Mouse (Mus musculus) left cerebral cortex, postnatal 14 days (tissue): Measurements from ENCODE around the gene Hes7. TPM values are rescaled to one million over a fixed set of nuclear protein-coding genes. Genes with fewer than 3 reads are reported as not detected.

Experiments
- DNase-seq, 2 experiments: peaks; one replicate each; pipeline ENCODE4 v3.0.0; 2021 to 2022; ENCODE audit warnings: low spot score in 2 of 2, mixed read lengths in 1 of 2
- intact Hi-C: fragments of 180-260 bp; cut with DNase I; formaldehyde crosslinking; loops from one replicate; pipeline ENCODE4 v1.15.1; 2025
- total RNA-seq, 2 experiments: library from RNA; stranded (reverse); gene quantifications; 2 replicates each; pipeline ENCODE4 v1.2.3; 2021

The Hes7 gene
- total RNA-seq, 2 experiments from 2014 or later = 0.55 to 0.70 TPM

- DNase-seq = peak in 1 of 2 experiments; percentile 95
- intact Hi-C loops = loop anchor here (1.0 kb wide), 1 partner anchor 10 kb away; no protein-coding TSS in a partner anchor
Measured at GRCm38 (mm10) chr11:69110319-69111046, 9.7 kb upstream of the Hes7 start.

- intact Hi-C loops = no loop called here
- no peak for DNase-seq
Measured at GRCm38 (mm10) chr11:69111051-69111810, 9.0 kb upstream of the Hes7 start.

DNA sequence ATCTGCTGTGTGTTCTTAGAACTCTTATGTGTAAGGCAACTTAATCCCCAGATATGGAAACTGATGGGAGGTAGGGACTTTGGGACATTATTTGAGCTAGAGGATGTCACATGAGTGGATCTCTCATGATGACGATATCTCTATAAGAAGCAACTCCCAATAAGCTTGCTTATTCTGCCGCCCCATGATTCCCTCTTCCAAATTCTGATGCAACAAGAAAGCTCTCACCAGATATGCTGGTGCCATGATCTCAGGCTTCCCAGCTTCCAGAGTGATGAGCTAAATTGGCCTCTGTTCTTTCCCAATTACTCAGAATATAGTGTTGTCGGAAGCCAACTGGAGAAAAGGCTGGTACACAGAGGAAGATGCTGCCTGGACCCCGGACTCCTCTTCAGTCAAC is 8.3 kb upstream of the Hes7 start:
- intact Hi-C loops = no loop called here
- no peak for DNase-seq

DNA sequence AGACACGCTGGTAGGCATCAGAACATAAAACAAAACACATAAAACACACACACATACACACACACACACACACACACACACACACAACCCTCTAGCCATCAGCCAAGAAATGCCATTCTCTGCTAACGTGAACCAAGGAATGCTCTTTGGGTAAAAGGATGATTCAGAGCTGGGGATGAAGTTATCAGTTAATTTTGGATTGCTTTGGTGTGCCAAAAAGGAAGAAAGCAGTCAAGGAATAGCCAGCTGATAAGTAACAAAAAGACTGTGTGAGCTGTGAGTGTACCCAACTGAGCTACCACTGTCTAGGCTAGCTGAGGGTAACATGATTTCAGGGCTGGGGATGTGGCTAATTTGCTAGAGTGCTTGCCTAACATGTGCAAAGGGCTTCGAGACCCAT is 6.2 kb upstream of the Hes7 start:
- DNase-seq = no peak
- intact Hi-C loops = no loop called here

DNA sequence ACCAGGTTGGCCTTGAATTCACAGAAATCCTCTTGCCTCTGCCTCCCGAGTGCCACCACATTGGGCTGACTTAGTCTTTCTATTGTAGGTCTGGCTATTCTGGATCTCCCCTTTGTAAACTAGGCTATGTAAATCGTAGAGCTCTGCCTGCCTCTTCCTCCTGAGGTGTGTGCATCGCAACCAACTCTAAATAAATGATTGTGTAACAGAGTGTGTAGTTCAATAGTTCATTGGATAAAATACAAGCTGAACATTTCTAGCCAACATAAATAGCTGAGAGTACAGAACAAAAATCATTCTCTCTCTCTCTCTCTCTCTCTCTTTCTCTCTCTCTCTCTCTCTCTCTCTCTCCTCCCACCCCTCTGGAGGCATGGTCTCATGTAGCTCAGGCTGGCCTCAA is 5.6 kb upstream of the Hes7 start:
- intact Hi-C loops = no loop called here
- DNase-seq = no peak

GRCm38 (mm10) chr11:69116843-69117242 is 3.4 kb upstream of the Hes7 start:
- DNase-seq = no peak
- intact Hi-C loops = no loop called here

DNA sequence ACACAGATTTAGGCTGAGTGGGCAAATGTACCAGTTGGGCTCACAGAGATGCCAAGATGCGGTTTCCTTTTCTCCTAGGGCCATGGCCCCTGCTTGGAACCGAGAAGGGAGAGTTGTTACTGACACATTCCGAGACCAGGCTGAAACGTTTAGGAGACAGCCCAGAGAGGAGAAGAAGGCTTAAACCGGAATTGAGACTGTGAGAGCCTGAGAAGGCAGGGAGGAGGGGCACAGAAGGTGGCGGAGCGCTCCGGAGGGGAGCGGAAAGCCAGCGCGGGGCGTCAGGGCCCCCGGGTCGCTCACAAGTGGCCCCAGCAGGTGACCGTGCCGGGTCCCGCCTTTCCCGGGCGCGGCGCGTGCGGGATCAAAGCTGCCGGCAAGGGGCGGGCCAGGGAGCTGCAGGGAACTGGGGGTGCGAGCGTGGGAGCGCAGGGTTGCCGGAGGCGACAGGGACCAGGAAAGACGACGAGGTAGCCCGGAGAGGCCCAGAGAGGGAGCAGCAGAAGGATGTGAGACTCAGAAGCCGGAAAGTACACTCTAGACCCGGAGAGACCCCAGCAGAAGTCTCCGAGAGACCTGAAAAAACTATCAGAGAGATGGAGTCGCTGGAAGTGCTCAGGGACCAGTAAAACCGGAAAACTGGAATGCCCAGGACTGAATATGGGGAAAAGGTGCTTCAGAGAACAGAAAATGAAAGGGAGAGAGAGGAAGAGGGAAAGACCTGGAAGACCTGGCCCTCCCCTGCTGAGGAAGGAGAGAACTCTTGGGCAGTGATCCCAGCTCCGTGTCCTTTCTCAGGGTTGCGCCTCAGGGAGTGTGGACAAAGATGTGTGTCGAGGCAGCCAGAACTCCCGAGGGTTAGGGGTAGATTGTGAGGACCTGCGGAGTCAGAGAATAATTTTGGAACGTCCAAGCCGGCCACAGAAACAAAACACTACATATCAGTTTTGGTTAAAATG is 2.2 kb upstream of the Hes7 start:
- peak in 1 of 2 experiments; percentile 47 for DNase-seq
- intact Hi-C loops = no loop called here

DNA sequence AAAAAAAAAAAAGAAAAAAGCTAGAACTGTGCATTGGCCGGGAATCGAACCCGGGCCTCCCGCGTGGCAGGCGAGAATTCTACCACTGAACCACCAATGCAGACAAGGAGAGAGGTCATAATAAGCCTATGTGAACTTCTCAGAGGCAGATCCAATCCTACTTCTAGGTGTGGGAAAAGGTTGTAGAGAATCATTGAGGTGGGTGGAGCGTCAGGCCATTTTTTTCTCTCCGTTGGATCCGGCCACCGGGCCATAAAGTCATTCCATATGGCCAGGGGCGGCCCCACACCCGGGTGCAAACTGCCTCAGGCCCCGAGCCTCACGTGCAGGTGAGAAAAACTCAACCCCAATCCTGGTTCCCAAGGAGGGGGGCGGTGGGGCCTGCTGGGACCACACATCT is 1.4 kb upstream of the Hes7 start:
- DNase-seq = peak; percentile 79 to 92
- intact Hi-C loops = no loop called here

DNA sequence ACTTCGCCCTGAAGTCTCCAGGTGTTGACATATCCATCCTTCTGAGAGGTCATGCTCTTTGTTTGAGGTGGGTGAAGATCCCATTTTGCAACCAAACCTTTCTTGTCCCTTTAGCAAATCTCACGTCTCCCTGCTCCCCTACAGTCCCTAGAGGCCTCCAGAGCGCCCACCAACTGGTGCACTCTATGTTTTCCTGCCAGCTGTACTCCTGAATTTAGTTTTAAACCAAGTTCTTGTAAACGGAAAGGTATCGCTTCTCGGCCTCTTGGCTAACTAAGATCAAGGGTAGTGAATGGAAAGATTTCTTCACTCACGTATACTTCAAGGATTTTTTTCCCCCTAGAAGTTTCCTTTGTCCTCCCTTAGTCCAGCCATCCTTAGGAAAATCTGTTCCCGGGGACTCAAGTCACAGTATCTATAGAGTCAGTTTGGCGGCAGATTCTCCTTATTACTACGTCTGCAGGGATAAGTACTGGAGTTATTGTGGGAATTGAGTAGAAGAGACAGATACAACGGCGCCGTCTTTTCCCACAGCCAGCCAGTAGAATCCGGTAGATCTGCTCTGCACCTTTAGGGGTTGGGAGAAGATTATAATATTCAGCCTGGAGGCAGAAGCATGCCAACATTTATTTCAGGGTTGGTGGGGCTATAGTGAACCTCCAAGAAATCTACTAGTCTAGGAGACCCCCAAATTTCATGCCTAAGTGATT is 603 bp upstream of the Hes7 start:
- DNase-seq = no peak
- intact Hi-C loops = loop anchor here (5.0 kb wide), 1 partner anchor 248 kb away; the partner anchor contains the start of gene Chd3

- DNase-seq = no peak
Measured at GRCm38 (mm10) chr11:69121001-69121740, 967 bp downstream of the Hes7 start.

GRCm38 (mm10) chr11:69121741-69122335 is 1.6 kb downstream of the Hes7 start:
- intact Hi-C loops = loop anchor here (5.0 kb wide), 1 partner anchor 245 kb away; the partner anchor contains the start of gene Chd3
- DNase-seq = no peak

More at GRCm38 (mm10) chr11:69121001-69121740, 967 bp downstream of the Hes7 start:
- intact Hi-C loops = loop anchor here (5.0 kb wide), 1 partner anchor 246 kb away; the partner anchor contains the start of gene Chd3

DNA sequence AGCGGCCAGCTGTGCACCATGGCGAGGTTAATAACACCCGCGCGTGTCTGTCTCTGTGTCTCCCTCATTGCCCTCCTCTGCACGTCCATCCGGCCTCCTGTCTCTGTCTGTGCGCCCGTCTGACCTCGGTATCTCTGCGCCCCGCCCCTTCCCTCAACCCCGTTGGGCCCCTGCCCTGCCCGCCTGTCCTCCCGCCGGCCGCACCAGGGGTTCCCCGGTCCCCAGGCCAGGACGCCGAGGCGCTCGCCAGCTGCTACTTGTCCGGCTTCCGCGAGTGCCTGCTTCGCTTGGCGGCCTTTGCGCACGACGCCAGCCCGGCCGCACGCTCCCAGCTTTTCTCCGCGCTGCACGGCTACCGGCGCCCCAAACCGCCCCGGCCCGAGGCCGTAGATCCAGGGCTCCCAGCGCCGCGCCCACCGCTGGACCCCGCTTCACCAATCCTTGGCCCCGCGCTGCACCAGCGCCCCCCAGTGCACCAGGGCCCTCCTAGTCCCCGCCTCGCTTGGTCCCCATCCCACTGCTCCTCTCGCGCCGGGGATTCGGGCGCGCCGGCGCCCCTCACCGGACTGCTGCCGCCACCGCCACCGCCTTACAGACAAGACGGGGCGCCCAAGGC is 2.2 kb downstream of the Hes7 start, which contains the start of gene 9130213A22Rik:
9130213A22Rik (minus strand) TSS at position 254 of the 616 bp plus-strand sequence.
- intact Hi-C loops = loop anchor here (5.0 kb wide), 1 partner anchor 245 kb away; the partner anchor contains the start of gene Chd3
- peak; percentile 84 to 87 for DNase-seq

GRCm38 (mm10) chr11:69123056-69123692 is 3.0 kb downstream of the Hes7 start:
- intact Hi-C loops = loop anchor here (5.0 kb wide), 1 partner anchor 244 kb away; the partner anchor contains the start of gene Chd3

DNA sequence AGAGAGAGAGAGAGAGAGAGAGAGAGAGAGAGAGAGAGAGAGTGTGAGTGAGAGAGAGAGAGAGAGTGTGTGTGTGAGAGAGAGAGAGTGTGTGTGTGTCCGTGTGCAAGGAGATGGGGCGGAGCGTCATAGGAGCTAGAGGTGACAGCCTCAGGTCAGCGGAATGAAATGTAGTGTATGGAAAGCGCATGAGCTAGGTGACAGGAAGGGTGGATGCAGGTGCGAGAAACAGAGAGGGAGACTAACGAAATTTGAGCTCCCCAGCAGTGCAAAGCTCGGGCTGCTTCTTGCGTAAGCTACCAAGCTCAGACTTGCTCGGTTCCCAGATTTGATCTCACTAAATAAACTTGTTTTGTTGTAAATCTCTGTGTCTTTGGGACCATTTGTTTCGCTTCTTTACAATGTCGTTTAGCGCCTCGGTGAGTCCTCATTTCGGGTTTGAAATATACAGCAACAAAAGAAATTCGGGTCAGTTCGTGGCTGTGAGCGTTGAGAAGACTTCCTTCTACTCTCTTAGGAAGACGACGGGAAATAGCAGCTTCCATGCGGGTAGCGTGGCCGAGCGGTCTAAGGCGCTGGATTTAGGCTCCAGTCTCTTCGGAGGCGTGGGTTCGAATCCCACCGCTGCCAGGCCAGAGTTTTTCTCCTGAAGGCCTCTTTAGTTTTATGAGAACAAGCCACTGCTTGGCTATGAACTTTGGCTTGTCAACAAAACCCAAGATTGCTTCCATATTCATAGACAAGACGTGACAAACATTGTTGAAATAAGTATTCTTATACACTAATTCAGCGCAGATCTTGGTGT is 3.7 kb downstream of the Hes7 start:
- DNase-seq = peak; percentile 93 to 96
- intact Hi-C loops = loop anchor here (2.0 to 5.0 kb wide), 2 partner anchors 61 to 243 kb away; partner anchors contain the start of gene Chd3

More at GRCm38 (mm10) chr11:69123056-69123692, 3.0 kb downstream of the Hes7 start:
- peak; percentile 95 to 96 for DNase-seq

DNA sequence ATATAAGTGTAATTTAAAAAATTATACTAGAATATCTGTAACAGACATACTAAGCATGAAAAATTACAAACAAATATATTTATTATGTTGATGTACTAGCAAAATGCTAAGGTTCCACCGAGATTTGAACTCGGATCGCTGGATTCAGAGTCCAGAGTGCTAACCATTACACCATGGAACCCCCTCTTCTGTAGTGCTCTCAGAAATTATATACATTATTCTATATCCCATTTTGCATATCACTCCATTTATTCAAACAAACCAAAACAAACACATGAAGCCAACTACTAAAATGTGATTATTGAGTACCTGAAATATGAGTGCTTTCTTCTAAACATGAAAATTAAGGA is 4.3 kb downstream of the Hes7 start:
- peak; percentile 81 to 84 for DNase-seq
- intact Hi-C loops = loop anchor here (2.0 to 5.0 kb wide), 2 partner anchors 62 to 243 kb away; partner anchors contain the start of gene Chd3
